Mouse (Mus musculus): ENCODE data around the gene Dnajc4.

- TF ChIP-seq POLR2A (IDR thresholded peaks at IDR 0.05; ENCODE audit: low read depth, low read length) = no peak
- TF ChIP-seq CTCF (IDR thresholded peaks at IDR 0.05; ENCODE audit: extremely low read depth, insufficient read depth, insufficient read length, insufficient replicate concordance) = no peak
Observed at GRCm38 (mm10) chr19:7014481-7015135, 22.2 kb upstream of the Dnajc4 start.
